Mouse (Mus musculus): ENCODE measurements around the gene Cfap77.
"Not testable (repeated sequence)": the region's sequence is repeated elsewhere in the genome, so short reads cannot be mapped to it uniquely, and the experiment has no call there.

DNA sequence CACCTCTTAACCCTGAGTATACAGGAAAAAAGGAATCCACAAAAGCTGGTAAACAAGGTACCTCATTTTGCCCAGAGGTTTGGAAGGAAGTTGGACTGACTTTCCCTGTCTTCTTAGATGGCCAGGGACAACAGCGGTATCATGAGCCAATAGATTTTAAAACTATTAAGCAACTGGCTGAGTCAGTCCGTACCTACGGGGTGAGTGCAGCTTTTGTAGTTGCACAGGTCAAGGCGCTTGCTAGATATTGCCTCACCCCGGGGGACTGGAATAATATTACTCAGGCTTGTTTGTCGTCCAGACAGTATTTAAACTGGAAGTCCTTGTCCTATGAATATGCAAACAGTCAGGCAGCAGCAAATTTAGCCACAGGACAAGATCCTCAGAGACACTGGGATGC, 34.4 kb upstream of the Cfap77 start:
- not testable (repeated sequence) for TF ChIP-seq E2F4 (IDR thresholded peaks at IDR 0.05; ENCODE audit: insufficient read depth); POLR2A (IDR thresholded peaks at IDR 0.05; ENCODE audit: insufficient read length, low read depth); MAX (IDR thresholded peaks at IDR 0.05; ENCODE audit: low read depth); MYOD1 (IDR thresholded peaks at IDR 0.05; ENCODE audit: control insufficient read depth in 1 of 3, insufficient read length in 2 of 3, low read depth in 2 of 3); POLR2AphosphoS2 (IDR thresholded peaks at IDR 0.05; ENCODE audit: insufficient read length, low read depth); USF1 (IDR thresholded peaks at IDR 0.05; ENCODE audit: low read depth); CEBPB (IDR thresholded peaks at IDR 0.05; ENCODE audit: insufficient read depth, poor library complexity, severe bottlenecking); TCF3 (IDR thresholded peaks at IDR 0.05; ENCODE audit: insufficient read length, low read depth)
